Mouse (Mus musculus) lung, postnatal 10 days (tissue): ENCODE measurements at regions not wholly inside any gene's neighbourhood (a gene's known extent, or its start where the extent isn't known, plus 50 kb on each side); places are given as distances from the start of the nearest gene placed in this dataset.
A peak's percentile ranks its signal among the peaks of the same experiment; 100 is the strongest.

ENCODE experiments used
- DNase-seq: peaks from one replicate; pipeline ENCODE4 v3.0.0; 2021

GRCm38 (mm10) chr13:28516636-28517035, 259.3 kb downstream of the Gm11361 start:
- no peak for DNase-seq

- DNase-seq: no peak
These were observed 256.9 kb downstream of the Gm11361 start for GRCm38 (mm10) chr13:28514245-28514644.

- no peak for DNase-seq
These were observed 256.0 kb downstream of the Gm11361 start for GRCm38 (mm10) chr13:28513336-28513735.

GRCm38 (mm10) chr13:28512573-28513334, 255.4 kb downstream of the Gm11361 start:
- DNase-seq: peak; percentile 37

- peak; percentile 42 for DNase-seq
These were observed 250.9 kb downstream of the Gm11361 start for GRCm38 (mm10) chr13:28508184-28508583.

- peak; percentile 55 for DNase-seq
These were observed 250.5 kb downstream of the Gm11361 start for GRCm38 (mm10) chr13:28507783-28508182.

GRCm38 (mm10) chr13:28504340-28504739, 247.0 kb downstream of the Gm11361 start:
- no peak for DNase-seq

GRCm38 (mm10) chr13:28502171-28502570, 244.8 kb downstream of the Gm11361 start:
- DNase-seq: peak; percentile 77

- no peak for DNase-seq
These were observed 243.4 kb downstream of the Gm11361 start for GRCm38 (mm10) chr13:28500697-28501096.

- DNase-seq: no peak
These were observed 240.2 kb downstream of the Gm11361 start for GRCm38 (mm10) chr13:28497483-28497882.

GRCm38 (mm10) chr13:28492015-28492414, 234.7 kb downstream of the Gm11361 start:
- DNase-seq: no peak

- DNase-seq: no peak
These were observed 226.4 kb downstream of the Gm11361 start for GRCm38 (mm10) chr13:28483727-28484126.

GRCm38 (mm10) chr13:28481224-28481965, 224.1 kb downstream of the Gm11361 start:
- peak; percentile 40 for DNase-seq

- no peak for DNase-seq
These were observed 208.8 kb downstream of the Gm11361 start for GRCm38 (mm10) chr13:28466151-28466550.

- DNase-seq: no peak
These were observed 208.0 kb downstream of the Gm11361 start for GRCm38 (mm10) chr13:28465187-28465880.

- peak; percentile 3 for DNase-seq
These were observed 204.0 kb downstream of the Gm11361 start for GRCm38 (mm10) chr13:28461281-28461680.

GRCm38 (mm10) chr13:28457403-28457802, 200.1 kb downstream of the Gm11361 start:
- no peak for DNase-seq

GRCm38 (mm10) chr13:28455878-28456277, 198.6 kb downstream of the Gm11361 start:
- DNase-seq: no peak

- DNase-seq: no peak
These were observed 197.7 kb downstream of the Gm11361 start for GRCm38 (mm10) chr13:28455016-28455415.

GRCm38 (mm10) chr13:28450699-28451445, 193.5 kb downstream of the Gm11361 start:
- DNase-seq: no peak

- DNase-seq: no peak
These were observed 191.7 kb downstream of the Gm11361 start for GRCm38 (mm10) chr13:28449026-28449425.

GRCm38 (mm10) chr13:28442250-28442649, 184.9 kb downstream of the Gm11361 start:
- no peak for DNase-seq

GRCm38 (mm10) chr13:28433445-28433844, 176.1 kb downstream of the Gm11361 start:
- no peak for DNase-seq
